Mouse (Mus musculus) megakaryocyte, embryonic 14.5 days (primary cell): Measurements from ENCODE around the gene Slc26a8. TPM values are rescaled to one million over a fixed set of nuclear protein-coding genes. Genes with fewer than 3 reads are reported as not detected.

ENCODE experiments used
- H3K27me3 ChIP-seq: replicated peaks from 2 replicates; pipeline ENCODE3; 2012; ENCODE audit warnings: inconsistent platforms
- H3K36me3 ChIP-seq: replicated peaks from 2 replicates; pipeline ENCODE3; 2012; ENCODE audit warnings: low read length, inconsistent platforms, mixed read lengths
- H3K4me1 ChIP-seq: 2 replicates; pipeline ENCODE4 v1.6.1; 2012; ENCODE audit warnings: inconsistent platforms
- H3K4me3 ChIP-seq: replicated peaks from 2 replicates; pipeline ENCODE3; 2012; ENCODE audit warnings: moderate library complexity, mild to moderate bottlenecking, inconsistent platforms
- H3K9me3 ChIP-seq: 2 replicates; pipeline ENCODE4 v1.6.1; 2012; ENCODE audit warnings: inconsistent platforms
- FLI1 ChIP-seq: IDR thresholded peaks from 2 replicates; pipeline ENCODE4 v1.6.1; 2012; ENCODE audit warnings: low read length, inconsistent platforms, mixed read lengths
- GATA1 ChIP-seq: IDR thresholded peaks from 3 replicates; pipeline ENCODE4 v1.6.1; 2012; ENCODE audit warnings: mixed read lengths, low read length, inconsistent platforms, borderline replicate concordance
- polyA plus RNA-seq: library from polyadenylated mRNA; stranded (reverse); fragments of >175 nt; gene quantifications from 2 replicates; pipeline ENCODE4 v1.2.3, GENCODE M21; 2012; ENCODE audit warnings: low replicate concordance; ENCODE audit not compliant: insufficient read depth

Gene Slc26a8
- polyA plus RNA-seq, 1 experiment, result 1.4 TPM

DNA sequence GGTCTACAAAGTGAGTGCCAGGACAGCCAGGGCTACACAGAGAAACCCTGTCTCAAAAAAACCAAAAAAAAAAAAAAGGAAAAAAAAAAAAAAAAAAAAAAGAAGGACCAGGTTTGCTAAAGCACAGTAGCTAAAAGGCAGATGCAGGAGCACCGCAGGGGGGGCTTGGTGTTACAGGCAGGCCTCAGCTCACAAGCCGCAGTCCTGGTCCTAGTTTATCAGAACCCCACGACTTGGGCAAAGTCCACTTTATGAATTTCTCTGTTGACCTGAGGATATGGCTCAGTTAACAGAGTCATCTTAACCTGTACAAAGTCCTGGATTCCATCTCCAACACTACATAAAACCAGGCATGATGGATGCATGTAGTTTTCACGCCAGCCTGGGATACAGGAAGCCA is 74.7 kb downstream of the Slc26a8 start:
- Histone ChIP-seq H3K27me3 (no peaks in the 10 kb centered on the region), H3K4me3 (no peak overlapping the region), H3K9me3 (no peaks in the 10 kb centered on the region), H3K4me1 (peaks cover 59% of the 10 kb centered on the region), H3K36me3 (peaks cover 66% of the 10 kb centered on the region)
- TF ChIP-seq GATA1 (no peak), FLI1 (no peak)

DNA sequence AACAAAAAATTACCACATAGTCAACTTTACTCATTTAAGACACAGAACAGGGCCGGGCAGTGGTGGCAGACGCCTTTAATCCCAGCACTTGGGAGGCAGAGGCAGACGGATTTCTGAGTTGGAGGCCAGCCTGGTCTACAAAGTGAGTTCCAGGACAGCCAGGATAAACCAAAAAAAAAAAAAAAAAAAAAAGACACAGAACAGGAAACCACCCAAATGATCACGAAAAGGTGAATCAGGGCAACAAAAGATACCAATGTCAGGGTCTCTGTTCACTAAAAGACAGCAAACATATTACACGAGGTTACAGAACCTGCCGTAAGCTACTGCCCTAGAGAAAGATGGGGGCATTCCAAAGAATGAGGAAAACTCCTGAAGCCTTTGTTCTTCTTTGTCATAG is 76.9 kb downstream of the Slc26a8 start:
- Histone ChIP-seq H3K4me3 (no peak overlapping the region), H3K27me3 (no peaks in the 10 kb centered on the region), H3K36me3 (peaks cover 55% of the 10 kb centered on the region), H3K9me3 (no peaks in the 10 kb centered on the region), H3K4me1 (peaks cover 51% of the 10 kb centered on the region)
- no peak for TF ChIP-seq FLI1
- no peak for TF ChIP-seq GATA1

DNA sequence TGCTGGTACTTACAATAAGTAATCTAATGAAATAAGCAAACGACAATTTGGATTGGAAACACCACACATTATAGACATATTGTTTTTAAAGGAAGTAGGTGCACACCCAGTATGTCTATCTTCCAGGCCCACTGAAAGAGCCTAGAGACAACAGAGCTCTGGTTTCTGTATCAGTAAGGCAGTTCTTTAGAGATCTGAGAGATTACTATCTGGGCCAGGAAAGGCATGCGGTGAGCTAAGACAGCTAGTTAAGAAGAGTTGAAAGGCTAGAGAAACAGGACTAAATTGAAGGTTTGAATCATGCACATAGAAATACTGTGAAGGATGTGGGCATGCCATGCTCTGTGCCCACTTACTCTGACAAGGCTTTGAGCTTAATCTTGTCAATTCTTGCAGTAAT is 77.4 kb downstream of the Slc26a8 start:
- no peaks in the 10 kb centered on the region for H3K27me3 ChIP-seq
- H3K4me1 ChIP-seq, result peaks cover 46% of the 10 kb centered on the region
- H3K4me3 ChIP-seq, result no peak overlapping the region
- H3K9me3 ChIP-seq, result no peaks in the 10 kb centered on the region
- TF ChIP-seq FLI1 (no peak), GATA1 (no peak)
- H3K36me3 ChIP-seq, result peaks cover 55% of the 10 kb centered on the region

DNA sequence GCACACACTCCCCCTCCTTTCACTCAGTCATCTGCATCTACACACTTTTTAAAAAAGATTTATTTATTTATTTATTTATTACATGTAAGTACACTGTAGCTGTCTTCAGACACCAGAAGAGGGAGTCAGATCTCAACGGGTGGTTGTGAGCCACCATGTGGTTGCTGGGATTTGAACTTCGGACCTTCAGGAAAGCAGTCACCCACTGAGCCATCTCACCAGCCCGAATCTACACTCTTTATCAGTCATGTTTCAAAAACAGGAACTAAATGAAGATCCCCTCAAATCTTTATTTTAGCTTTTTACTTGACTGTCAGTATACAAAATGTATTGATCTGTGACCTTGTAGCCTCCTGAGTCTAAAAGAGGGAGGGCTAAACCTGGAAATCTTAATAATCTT is 80.5 kb downstream of the Slc26a8 start:
- H3K36me3 ChIP-seq, result peaks cover 60% of the 10 kb centered on the region
- no peaks in the 10 kb centered on the region for H3K9me3 ChIP-seq
- H3K4me3 ChIP-seq, result no peak overlapping the region
- TF ChIP-seq FLI1 (no peak), GATA1 (no peak)
- H3K4me1 ChIP-seq, result peaks cover 27% of the 10 kb centered on the region
- H3K27me3 ChIP-seq, result no peaks in the 10 kb centered on the region

DNA sequence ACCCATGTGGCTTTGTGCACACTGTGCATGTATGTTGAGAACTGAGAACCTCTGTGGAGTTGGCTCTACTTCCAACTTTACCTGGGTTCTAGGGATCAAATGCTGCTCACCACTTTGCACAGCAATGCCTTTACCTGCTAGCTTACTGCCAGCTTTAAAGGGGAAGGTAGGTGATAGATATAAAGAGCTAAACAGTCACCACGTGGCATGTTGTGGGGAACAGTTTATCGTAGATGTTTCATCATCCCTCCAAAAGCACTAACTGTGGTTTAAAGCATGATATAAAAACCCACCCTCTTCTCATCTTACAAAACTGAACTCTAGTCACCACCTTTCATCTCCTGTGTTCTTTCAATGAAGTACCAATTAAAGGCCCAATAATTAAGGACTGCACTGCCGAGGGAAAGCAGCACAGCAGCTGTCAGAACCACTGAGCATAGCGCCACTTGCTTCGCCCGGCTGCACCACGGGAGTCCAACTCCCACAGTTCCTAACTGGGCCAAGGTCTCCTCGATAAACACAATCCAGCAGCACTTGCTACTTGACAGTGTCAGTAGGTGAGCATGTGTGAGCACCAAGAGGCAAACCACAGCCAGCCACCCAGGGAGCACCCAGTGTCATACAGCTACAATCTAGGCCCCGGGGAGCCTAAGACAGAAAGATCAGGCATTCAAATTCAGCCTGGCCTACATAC is 88.3 kb downstream of the Slc26a8 start:
- Histone ChIP-seq H3K36me3 (peaks cover 95% of the 10 kb centered on the region), H3K27me3 (no peaks in the 10 kb centered on the region), H3K4me3 (no peak overlapping the region), H3K4me1 (no peaks in the 10 kb centered on the region), H3K9me3 (no peaks in the 10 kb centered on the region)
- TF ChIP-seq FLI1 (no peak), GATA1 (no peak)

DNA sequence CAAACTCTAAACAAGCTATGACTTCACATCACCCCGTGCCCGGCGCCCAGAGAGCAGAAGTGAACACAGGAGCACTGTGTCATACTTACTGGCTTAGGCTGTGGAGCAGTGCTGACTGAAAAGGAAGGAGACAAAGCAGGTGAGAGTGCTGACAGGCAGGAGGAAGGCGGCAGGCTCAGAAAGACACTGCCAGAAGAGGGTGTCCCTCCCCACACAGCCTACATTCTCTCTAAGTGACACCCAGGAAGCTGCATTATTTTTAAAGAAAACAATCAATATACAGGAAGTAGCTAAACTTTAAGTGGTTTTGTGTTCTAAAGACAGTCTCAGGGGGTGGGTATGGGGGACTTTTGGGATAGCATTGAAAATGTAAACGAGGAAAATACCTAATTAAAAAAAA is 89.3 kb downstream of the Slc26a8 start:
- Histone ChIP-seq H3K4me3 (no peak overlapping the region), H3K27me3 (no peaks in the 10 kb centered on the region), H3K36me3 (peaks cover 95% of the 10 kb centered on the region), H3K4me1 (no peaks in the 10 kb centered on the region), H3K9me3 (no peaks in the 10 kb centered on the region)
- TF ChIP-seq GATA1, result no peak
- no peak for TF ChIP-seq FLI1

DNA sequence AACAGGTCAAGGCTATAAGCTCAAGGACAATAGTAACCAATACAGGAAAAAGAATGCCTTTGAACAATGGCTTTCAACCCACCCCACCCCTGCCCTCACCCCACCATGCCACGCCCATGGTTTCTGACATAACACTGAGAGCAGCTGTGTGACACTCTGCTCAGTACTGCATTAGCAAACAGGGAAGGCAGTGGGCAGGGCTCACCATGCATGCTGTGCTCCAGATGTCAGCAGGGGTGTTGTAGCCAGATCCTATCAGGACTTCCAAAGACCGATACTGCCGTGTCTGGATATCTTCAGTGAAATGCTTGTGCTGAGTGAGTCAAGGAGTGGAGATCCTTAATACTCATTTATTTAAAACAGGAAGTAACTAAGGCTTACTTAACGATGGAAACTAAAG is 96.1 kb downstream of the Slc26a8 start:
- no peak for TF ChIP-seq FLI1
- Histone ChIP-seq H3K36me3 (peaks cover 91% of the 10 kb centered on the region), H3K4me3 (no peak overlapping the region), H3K9me3 (no peaks in the 10 kb centered on the region), H3K27me3 (no peaks in the 10 kb centered on the region), H3K4me1 (peaks cover 11% of the 10 kb centered on the region)

DNA sequence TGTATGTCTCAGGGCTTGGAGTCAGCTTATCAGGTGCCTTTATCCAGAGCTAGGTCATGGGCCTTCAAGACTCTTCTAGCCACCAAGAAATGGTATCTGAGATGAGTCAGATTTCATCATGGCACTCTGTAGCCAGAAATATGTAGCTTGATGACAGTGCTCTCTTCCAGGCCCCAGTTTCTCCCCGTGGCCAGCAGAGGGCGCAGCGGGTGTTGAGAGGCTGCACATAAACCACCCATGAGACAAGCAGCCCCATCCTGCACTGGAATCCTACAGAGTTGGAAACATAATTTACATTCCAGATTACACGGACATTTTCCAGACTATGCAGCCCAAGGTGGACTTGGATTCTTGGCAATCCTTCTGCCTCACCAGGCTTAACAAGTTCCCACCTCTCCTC is 97.0 kb downstream of the Slc26a8 start:
- Histone ChIP-seq H3K4me1 (peaks cover 15% of the 10 kb centered on the region), H3K9me3 (no peaks in the 10 kb centered on the region), H3K27me3 (no peaks in the 10 kb centered on the region), H3K36me3 (peaks cover 93% of the 10 kb centered on the region), H3K4me3 (no peak overlapping the region)
- TF ChIP-seq GATA1 (no peak), FLI1 (no peak)

DNA sequence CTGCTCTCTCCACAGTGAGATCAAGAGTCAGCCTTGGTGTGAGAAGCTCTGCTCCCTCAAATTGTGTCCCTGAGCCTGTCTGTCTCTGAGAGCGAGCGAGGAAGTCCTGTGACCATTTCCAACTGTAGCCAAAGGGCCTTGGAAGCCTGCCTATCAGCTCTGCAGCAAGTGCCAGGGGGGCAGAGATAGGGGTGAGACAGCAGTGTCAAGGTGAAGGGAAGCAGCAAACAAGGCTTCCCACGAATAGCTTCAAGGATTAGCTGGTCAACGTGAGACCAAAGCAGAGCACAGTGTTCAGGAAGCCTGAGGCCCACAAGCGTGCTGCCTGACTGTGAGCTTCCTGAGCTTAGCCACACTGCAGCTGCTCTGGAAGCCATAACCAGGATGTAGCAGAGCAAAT is 98.6 kb downstream of the Slc26a8 start:
- H3K4me3 ChIP-seq, result no peak overlapping the region
- H3K9me3 ChIP-seq, result no peaks in the 10 kb centered on the region
- H3K4me1 ChIP-seq, result peaks cover 15% of the 10 kb centered on the region
- H3K27me3 ChIP-seq, result no peaks in the 10 kb centered on the region
- TF ChIP-seq FLI1, result no peak
- peaks cover 90% of the 10 kb centered on the region for H3K36me3 ChIP-seq

DNA sequence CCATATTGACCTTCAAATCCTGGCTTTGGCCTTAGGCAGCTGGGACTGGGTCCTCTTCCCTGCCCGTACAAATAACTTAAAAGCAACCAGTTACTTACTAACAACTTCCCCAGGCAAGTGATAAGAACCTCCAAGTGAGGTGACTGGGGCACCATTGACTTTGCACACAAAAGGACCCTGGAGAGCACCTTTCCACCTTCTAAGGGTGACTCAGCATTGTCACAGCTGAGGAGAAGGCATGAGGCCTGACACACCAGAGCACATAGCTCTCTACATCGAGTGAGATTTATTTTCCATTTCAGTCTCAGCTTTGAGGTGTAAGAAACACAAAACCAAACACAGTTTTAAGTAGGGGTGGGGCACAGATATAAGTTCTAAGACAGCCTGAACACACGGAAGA is 99.4 kb downstream of the Slc26a8 start:
- H3K36me3 ChIP-seq, result peaks cover 81% of the 10 kb centered on the region
- H3K9me3 ChIP-seq, result no peaks in the 10 kb centered on the region
- H3K4me1 ChIP-seq, result peaks cover 15% of the 10 kb centered on the region
- H3K4me3 ChIP-seq, result no peak overlapping the region
- H3K27me3 ChIP-seq, result no peaks in the 10 kb centered on the region
- TF ChIP-seq FLI1 (no peak), GATA1 (no peak)

DNA sequence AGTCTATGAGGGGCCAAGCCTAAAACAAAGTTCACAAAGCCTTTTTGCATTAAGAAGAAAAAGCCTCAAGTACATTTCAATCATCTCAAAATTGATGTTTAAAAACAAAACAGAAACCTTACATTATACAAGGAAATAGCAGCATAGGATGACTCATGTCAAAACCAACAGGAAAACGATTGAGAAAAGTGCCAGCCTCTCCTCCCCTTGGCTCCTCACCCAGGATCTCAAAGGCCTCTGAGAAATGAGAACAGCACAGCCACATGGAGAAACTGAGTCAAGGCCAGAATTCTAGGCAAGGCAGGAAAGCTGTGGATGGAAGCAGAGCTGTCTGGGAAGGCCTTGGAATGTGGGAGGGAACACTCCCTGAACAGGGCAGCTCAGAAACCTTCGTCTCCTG is 101.4 kb downstream of the Slc26a8 start:
- H3K27me3 ChIP-seq, result peaks cover under 1% of the 10 kb centered on the region
- peaks cover 65% of the 10 kb centered on the region for H3K36me3 ChIP-seq

More for the DNA sequence above, 101.4 kb downstream of the Slc26a8 start:
- Histone ChIP-seq H3K4me1 (peaks cover 22% of the 10 kb centered on the region), H3K4me3 (no peak overlapping the region), H3K9me3 (no peaks in the 10 kb centered on the region)
- TF ChIP-seq GATA1 (no peak), FLI1 (no peak)

Other genes with a start within 250 kb of the Slc26a8 start
- gene Fkbp5, start 172.7 kb downstream of the Slc26a8 start, polyA plus RNA-seq, result 8.7 and 25.1 TPM in 2 replicates
- not detected in 2 replicates for gene Armc12, start 159.4 kb downstream of the Slc26a8 start, polyA plus RNA-seq
- not detected in 2 replicates for gene Clpsl2, start 140.8 kb downstream of the Slc26a8 start, polyA plus RNA-seq
- gene Clps, start 129.5 kb downstream of the Slc26a8 start, polyA plus RNA-seq, result not detected in 2 replicates
- not detected in 2 replicates for gene Lhfpl5, start 114.6 kb downstream of the Slc26a8 start, polyA plus RNA-seq
- gene Srpk1, start 67.5 kb downstream of the Slc26a8 start, polyA plus RNA-seq, result 5.0 and 32.1 TPM in 2 replicates
- gene Mapk14, start 1.1 kb upstream of the Slc26a8 start, polyA plus RNA-seq, result 23.4 and 34.8 TPM in 2 replicates
- not detected in 2 replicates for gene AC170998.1, start 35.9 kb upstream of the Slc26a8 start, polyA plus RNA-seq
- gene Mapk13, start 79.1 kb upstream of the Slc26a8 start, polyA plus RNA-seq, result 0.50 TPM in 1 of 2 replicates, not detected in the other
- 8.8 and 9.5 TPM in 2 replicates for gene Brpf3, start 110.9 kb upstream of the Slc26a8 start, polyA plus RNA-seq
- gene Pnpla1, start 168.2 kb upstream of the Slc26a8 start, polyA plus RNA-seq, result 0.10 TPM in 1 of 2 replicates, not detected in the other
- not detected in 2 replicates for gene 4930539E08Rik, start 225.1 kb upstream of the Slc26a8 start, polyA plus RNA-seq